Mouse (Mus musculus) forebrain, embryonic 10.5 days (tissue): ENCODE measurements at regions not wholly inside any gene's neighbourhood (a gene's known extent, or its start where the extent isn't known, plus 50 kb on each side); places are given as distances from the start of the nearest gene placed in this dataset.

Source experiments
- DNase-seq: peaks from one replicate; pipeline ENCODE4 v3.0.0-alpha.2; 2017; ENCODE audit warnings: low spot score; ENCODE audit errors: extremely low spot score
- H3K27ac ChIP-seq: fragments of 300-500 bp; sonication (generic); 2 replicates; pipeline ENCODE4 v1.5.1; 2016; ENCODE audit warnings: mild to moderate bottlenecking
- H3K27me3 ChIP-seq: fragments of 300-500 bp; sonication (generic); 2 replicates; pipeline ENCODE4 v1.6.1; 2016; ENCODE audit warnings: mild to moderate bottlenecking; ENCODE audit not compliant: poor library complexity, severe bottlenecking
- H3K36me3 ChIP-seq: fragments of 300-500 bp; sonication (generic); replicated peaks from 2 replicates; pipeline ENCODE4 v1.6.1; 2016; ENCODE audit warnings: mild to moderate bottlenecking, moderate library complexity
- H3K4me1 ChIP-seq: fragments of 300-500 bp; sonication (generic); 2 replicates; pipeline ENCODE4 v1.6.1; 2016
- H3K4me3 ChIP-seq: fragments of 300-500 bp; sonication (generic); 2 replicates; pipeline ENCODE4 v1.5.1; 2016; ENCODE audit warnings: mild to moderate bottlenecking, moderate library complexity
- H3K9me3 ChIP-seq: fragments of 300-500 bp; sonication (generic); 2 replicates; pipeline ENCODE4 v1.6.1; 2016; ENCODE audit warnings: mild to moderate bottlenecking, moderate library complexity
- WGBS: fragments of 180-500 bp; shearing (Covaris S2); methylation state at CpG from one replicate; pipeline ENCODE4 v1.1.7; 2016; 5-methylcytosine and 5-hydroxymethylcytosine counted together

- 97% methylated on average over 4 of the region's 4 CpGs for WGBS
- no peak for DNase-seq
- Histone ChIP-seq H3K4me3 (no peak overlapping the region), H3K9me3 (no peaks in the 10 kb centered on the region), H3K36me3 (no peaks in the 10 kb centered on the region), H3K4me1 (no peaks in the 10 kb centered on the region), H3K27ac (no peak overlapping the region), H3K27me3 (no peaks in the 10 kb centered on the region)
Observed at GRCm38 (mm10) chr15:60096131-60096530, 79.7 kb upstream of the 4933412E24Rik start.

- H3K36me3 ChIP-seq, result no peaks in the 10 kb centered on the region
- H3K4me3 ChIP-seq, result no peak overlapping the region
- DNase-seq, result no peak
- no peak overlapping the region for H3K27ac ChIP-seq
- H3K27me3 ChIP-seq, result no peaks in the 10 kb centered on the region
- no peaks in the 10 kb centered on the region for H3K4me1 ChIP-seq
- H3K9me3 ChIP-seq, result no peaks in the 10 kb centered on the region
- WGBS, result 93% methylated on average over 5 of the region's 5 CpGs
Observed at GRCm38 (mm10) chr15:60089921-60090320, 73.5 kb upstream of the 4933412E24Rik start.

- H3K4me3 ChIP-seq, result no peak overlapping the region
- no peaks in the 10 kb centered on the region for H3K4me1 ChIP-seq
- WGBS, result 85% methylated on average over 10 of the region's 10 CpGs
- H3K27me3 ChIP-seq, result no peaks in the 10 kb centered on the region
- H3K36me3 ChIP-seq, result no peaks in the 10 kb centered on the region
- DNase-seq, result no peak
- no peaks in the 10 kb centered on the region for H3K9me3 ChIP-seq
- no peak overlapping the region for H3K27ac ChIP-seq
Observed at GRCm38 (mm10) chr15:60088964-60089899, 72.8 kb upstream of the 4933412E24Rik start.
